Mouse (Mus musculus) retina, postnatal 7 days (tissue): ENCODE measurements around the gene Gsk3b.

Source experiments
- DNase-seq: peaks from one replicate; pipeline ENCODE4 v3.0.0-alpha.2; 2012; ENCODE audit warnings: low read depth, low spot score

The Gsk3b gene

DNA sequence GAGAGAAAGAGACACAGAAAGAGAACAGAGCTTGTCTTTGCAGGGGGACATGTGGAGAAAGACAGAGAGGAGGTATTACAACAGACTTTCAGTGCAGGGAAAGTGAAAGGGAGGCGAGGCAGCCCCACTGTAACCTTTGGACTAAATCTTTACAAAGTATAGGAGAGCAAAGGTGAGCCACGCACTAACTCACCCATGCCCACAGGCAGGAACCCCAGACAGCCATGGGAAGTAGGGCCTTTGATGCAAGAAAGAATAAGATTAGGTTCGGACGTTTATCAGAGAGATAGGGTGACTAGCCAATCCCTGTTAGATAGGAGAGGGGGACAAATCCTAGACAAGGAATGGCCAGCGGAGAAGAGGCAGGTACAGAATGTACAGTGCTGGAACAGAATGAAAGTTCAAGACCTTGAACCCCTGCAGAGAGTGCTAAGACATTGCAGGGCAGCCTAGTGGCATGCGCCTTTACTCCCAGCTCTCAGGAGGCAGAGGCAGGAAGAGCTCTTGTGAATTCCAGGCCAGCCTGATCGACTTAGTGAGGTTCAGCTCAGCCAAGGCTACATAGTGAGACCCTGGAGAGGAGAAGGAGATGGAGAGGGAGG, 193.9 kb downstream of the Gsk3b start:
- no peak for DNase-seq

DNA sequence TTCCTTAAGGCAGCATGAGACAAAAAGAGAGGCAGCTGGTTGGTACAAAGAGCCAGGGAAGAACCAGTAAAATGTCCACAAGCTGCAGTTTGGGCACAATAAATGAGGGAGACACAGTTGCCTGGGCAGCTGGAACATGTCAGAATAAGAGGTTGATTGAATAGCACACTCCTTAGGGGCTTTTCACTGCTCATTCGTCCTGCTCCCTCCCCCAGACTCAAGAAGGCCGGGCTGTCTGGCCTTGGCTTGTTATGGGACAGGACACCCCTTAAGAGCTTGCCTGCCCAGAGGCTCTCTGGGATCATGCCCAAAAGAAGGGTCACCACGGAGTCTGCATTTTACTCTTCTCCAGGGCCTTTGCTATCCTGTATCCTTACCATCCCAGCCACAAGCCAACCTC, 194.5 kb downstream of the Gsk3b start:
- DNase-seq, result no peak

DNA sequence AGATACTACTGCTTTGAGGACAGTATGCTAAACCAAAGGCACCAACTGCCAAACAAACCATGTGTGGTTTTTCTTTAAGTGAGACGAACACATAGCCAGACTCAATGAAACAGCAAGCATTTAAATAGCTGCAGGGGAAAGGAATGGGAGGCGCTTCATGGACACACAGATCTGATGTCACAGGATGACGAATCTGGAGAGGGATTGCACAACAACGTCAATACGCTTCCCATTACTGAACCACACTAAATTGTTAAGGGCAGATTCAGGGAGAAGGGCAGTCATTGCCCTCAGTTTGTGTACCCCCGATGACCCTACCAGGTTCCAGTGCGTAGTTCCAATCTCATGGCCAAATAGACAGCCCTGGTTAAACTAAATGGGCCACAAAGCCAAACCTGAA, 197.0 kb downstream of the Gsk3b start:
- no peak for DNase-seq

DNA sequence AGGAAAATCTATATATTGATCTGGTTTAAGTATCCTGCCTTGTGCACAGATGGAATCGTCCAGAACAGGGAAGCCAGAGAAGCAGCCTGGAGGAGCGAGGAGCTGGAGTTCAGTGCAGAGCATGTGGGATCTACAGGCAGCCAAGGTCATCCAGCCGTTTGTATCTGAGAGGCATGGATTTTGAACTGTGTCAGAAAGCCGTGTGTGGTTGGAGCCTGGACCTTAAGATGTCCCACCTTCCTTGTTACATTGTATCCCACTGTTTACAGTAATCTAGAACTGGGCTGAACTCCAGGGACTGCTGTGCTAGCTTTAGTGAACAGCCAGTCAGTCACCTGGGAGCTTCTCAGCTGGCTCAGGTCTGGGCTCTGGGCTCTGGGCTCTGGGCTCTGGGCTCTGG, 197.7 kb downstream of the Gsk3b start:
- no peak for DNase-seq

DNA sequence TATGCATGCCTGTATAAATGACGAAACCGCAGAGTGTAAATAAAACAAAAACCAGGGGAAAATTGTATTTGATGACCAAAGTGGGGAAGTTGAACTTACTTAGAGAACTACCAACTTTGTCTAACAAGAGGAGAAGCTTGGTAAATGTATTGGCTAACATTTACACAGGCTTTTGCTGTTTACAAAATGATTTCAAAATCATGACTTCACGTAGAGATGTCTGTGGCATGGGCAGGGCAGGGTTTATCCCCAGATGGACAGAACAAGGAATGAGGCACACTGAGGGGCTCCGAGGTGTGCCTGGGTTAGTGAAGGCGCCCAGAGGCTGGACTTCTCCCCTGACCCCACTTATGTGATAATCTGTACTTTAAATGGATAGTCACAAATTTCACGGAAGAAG, 198.6 kb downstream of the Gsk3b start:
- DNase-seq, result no peak

DNA sequence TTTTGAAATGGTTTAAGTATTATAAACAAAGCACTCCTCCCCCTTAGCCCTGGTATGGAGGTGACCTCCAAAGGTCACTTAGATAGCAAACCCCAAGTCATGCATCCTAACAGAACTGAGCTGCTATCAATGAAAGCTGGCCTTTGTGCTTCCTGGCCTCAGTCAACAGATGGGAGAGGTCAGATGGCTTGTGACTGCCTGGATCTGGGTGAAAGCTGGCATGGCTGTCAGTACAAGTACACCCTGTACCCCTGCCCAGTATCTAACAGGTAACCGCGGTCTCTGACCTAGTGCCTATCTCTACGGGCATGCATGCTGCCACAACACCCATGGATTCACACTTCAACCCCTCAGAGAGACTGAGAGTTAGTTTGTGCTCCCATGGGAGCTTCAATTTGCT, 199.0 kb downstream of the Gsk3b start:
- DNase-seq, result no peak

DNA sequence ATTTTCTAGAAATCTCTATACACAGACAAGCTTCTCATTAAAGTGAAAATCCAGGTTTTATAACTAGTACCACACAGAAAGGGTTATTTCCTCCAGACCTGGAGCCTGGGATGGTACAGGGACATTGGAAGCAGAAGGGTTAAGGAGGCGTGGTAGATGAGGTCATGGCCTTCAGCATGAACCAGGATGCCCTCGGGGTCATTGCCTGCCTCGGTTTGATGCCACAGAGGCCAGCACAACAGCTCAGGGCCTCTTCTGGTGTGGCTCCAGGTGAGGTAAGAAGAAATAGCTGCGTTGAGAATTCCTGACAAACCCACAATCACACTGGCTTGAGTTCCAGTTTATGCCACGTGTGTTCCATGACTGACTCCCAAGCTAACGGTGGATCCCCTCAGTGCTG, 200.1 kb downstream of the Gsk3b start:
- no peak for DNase-seq

DNA sequence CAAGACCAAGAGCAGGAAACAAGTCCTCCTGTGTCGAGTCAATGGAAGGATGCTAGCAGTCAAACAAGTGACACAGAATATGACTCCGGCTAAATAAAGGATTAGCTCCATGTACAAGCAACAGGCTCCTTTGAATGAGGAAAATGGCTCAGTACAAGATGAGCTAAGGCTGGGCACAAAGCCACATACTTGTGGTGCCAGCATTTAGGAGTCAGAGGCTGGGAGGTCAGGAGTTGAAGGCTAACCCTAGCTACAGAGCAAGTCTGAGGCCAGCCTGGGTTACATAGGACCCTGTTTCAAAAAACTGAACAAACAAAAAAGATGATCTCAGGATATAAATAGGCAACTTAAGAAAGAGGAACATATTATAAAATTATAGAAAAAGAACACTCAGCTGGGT, 201.3 kb downstream of the Gsk3b start:
- no peak for DNase-seq

DNA sequence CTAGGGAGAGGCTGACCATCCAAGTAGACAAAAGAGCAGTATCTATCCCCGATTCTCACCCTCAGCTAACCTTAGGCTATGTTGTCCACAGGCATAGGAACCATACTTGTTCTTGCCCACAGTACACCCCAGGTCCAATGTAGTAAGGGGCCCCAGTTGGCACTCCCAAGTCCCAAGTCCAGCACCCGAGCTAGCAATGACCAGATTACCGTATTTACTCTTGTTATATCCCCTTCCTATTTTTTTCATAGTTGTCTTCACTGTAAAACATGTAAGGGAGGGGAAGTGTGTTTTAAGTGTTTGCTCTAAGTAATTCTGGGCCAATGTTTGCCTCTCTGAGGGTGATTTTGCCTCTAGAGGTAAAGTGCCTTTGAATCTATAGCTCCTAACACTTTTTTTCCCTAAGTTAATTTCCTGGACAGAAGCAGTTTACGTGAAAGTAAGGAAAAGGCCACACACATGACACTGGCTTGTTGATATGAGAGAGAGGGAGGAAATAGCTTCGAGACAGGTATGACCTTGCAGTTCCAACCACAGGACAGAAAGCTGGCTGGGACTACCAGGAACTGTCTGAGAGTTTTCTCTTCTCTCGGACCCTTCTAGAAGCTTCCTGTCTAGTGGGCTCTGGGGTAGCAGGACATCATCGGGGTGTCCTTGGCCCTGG, 206.0 kb downstream of the Gsk3b start, which contains the start of gene Nr1i2:
Gene Nr1i2 (minus strand): TSS at position 140 of the 664 bp plus-strand sequence.
- DNase-seq, result no peak

DNA sequence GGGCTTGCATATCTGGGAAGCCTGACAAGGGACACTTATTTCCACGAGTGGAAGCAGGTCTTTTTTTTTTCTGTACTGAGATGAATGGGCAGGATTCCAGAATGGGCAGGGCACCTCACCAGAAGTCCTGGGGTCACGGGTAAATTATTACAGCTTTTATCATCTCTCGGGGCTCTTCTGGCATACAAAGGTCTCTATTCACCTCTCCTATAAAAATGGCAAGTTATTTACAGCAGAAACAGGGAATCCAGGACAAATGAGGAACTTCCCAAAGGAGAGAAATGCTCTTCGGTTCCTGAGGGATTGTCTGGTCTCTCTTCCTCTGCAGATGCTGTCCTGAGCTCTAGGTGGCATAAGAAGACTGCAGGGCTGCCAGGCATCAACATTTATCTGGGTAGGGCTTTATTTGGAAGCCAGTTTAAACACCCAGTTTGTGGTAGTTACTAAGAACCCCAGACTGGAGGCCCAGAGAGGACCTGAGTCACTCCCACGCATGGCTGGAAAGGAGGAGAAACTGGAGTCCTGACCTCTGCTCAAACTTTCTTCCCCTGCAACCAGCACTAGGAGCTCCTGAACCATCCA, 206.6 kb downstream of the Gsk3b start:
- DNase-seq, result no peak
